In the genomic region with DNA sequence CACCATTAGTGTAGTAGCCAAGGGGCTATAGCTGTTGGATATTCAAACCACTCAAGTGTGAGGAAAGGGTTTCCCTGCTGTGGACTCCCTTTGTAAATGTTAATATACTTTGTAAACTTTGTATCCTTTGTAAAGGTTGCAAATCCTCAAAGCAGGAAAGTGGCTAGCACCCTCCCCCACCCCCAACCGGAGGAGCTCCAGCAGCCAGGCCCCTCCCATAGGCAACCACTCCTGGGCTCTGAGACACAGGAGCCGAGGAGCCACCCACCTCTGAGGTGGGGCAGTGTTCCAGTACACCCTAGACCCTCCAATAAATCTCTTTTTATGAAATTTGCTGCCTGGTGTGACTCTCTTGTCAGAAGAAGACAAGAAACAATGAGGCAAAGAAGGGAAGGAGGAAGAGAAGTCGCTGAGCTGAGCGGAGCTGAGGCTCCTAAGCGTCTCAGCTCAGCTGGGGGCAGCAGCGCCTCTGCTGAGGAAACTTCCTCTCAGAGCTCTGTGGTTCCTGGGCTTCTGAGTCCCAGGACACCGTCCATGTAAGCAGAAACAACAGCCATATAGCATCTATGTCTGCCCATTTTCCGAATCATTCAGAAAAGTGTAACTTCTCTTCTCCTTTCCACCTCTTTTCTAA, we compare ENCODE assay signal across 9 mouse cellular contexts.
DNase-seq lines count a peak whose midpoint lies in the region; ATAC-seq and TF ChIP-seq lines count a peak whose summit lies in the region.
"Had no signal": no experiment of that assay in that cellular context is flagged by ENCODE, and none has a peak within 500 bp of the region (broad histone marks: within the 10 kb centered on the region; RNA-seq: fewer than 3 reads in every experiment).

No protein-coding gene starts in this region.

- TF ChIP-seq EP300 in heart, postnatal 0 days (IDR thresholded peaks at IDR 0.05; ENCODE audit: low read depth), result no peak
- TF ChIP-seq EP300 in ES-Bruce4 (IDR thresholded peaks at IDR 0.05; ENCODE audit: insufficient read depth, low read depth, low read length), result 0 out of 2 replicates have a peak, but pooled peaks have one; percentile 20

- ATAC-seq in heart, postnatal 0 days (ENCODE audit: insufficient read depth, low read depth), result no peak
- no peak for ATAC-seq in embryonic facial prominence, embryonic 11.5 days (replicated peaks; ENCODE audit: insufficient number of reproducible peaks, low FRiP score, low TSS enrichment, low read depth)
- ATAC-seq in liver, embryonic 16.5 days (ENCODE audit: low read depth), result no peak
- ATAC-seq: Patski had no signal

- peak overlapping the region; percentile 32; the same call in 1 of the 2 replicates for H3K4me2 ChIP-seq in heart, postnatal 0 days (ENCODE audit: low read depth, low read length)
- no peak overlapping the region; the same call in 1 of the 2 replicates for H3K4me2 ChIP-seq in embryonic facial prominence, embryonic 11.5 days (ENCODE audit: low read depth, low read length)
- 0 out of 2 replicates have a peak overlapping the region, but pooled peaks have one; percentile 8 for H3K4me2 ChIP-seq in liver, embryonic 16.5 days (ENCODE audit: low read depth, low read length)

- H3K4me3 ChIP-seq in heart, postnatal 0 days (ENCODE audit: low read depth, low read length), result no peak overlapping the region
- H3K4me3 ChIP-seq in ES-Bruce4 (ENCODE audit: low read depth, low read length), result no peak overlapping the region
- H3K4me3 ChIP-seq in embryonic facial prominence, embryonic 11.5 days (ENCODE audit: low read depth, low read length), result no peak overlapping the region
- no peak overlapping the region for H3K4me3 ChIP-seq in liver, embryonic 16.5 days (ENCODE audit: low read depth, low read length)

- H3K9ac ChIP-seq in heart, postnatal 0 days (replicated peaks; ENCODE audit: low read depth, low read length), result no peak overlapping the region
- no peak overlapping the region for H3K9ac ChIP-seq in ES-Bruce4 (ENCODE audit: low read depth, poor library complexity, severe bottlenecking)
- H3K9ac ChIP-seq in embryonic facial prominence, embryonic 11.5 days (replicated peaks; ENCODE audit: low read length), result peak overlapping the region; percentile 25
- no peak overlapping the region for H3K9ac ChIP-seq in liver, embryonic 16.5 days (ENCODE audit: low read depth, low read length)

- peak overlapping the region; percentile 25; the same call in 1 of the 2 replicates for H3K27ac ChIP-seq in heart, postnatal 0 days (ENCODE audit: low read depth)
- H3K27ac ChIP-seq in ES-Bruce4 (ENCODE audit: insufficient read depth, low read length), result peak overlapping the region; percentile 20; the same call in 1 of the 2 replicates
- H3K27ac ChIP-seq in embryonic facial prominence, embryonic 11.5 days (replicated peaks; ENCODE audit: low read depth, low read length), result no peak overlapping the region
- no peak overlapping the region for H3K27ac ChIP-seq in liver, embryonic 16.5 days (ENCODE audit: low read length)

- H3K27me3 ChIP-seq in heart, postnatal 0 days (ENCODE audit: control insufficient read depth, insufficient read depth, low read length), result no peaks in the 10 kb centered on the region
- no peaks in the 10 kb centered on the region for H3K27me3 ChIP-seq in ES-Bruce4 (ENCODE audit: control insufficient read depth, insufficient read depth, low read length, poor library complexity, severe bottlenecking)
- no peaks in the 10 kb centered on the region for H3K27me3 ChIP-seq in embryonic facial prominence, embryonic 11.5 days (ENCODE audit: control insufficient read depth, insufficient read depth, low read length)
- no peaks in the 10 kb centered on the region for H3K27me3 ChIP-seq in liver, embryonic 16.5 days (ENCODE audit: control insufficient read depth, insufficient read depth, low read depth, low read length)

- WGBS in heart, postnatal 0 days, result 33% methylated on average over 8 of the region's 8 CpGs
- WGBS in embryonic facial prominence, embryonic 11.5 days, result 9% methylated on average over 8 of the region's 8 CpGs
- 6% methylated on average over 8 of the region's 8 CpGs for WGBS in liver, embryonic 16.5 days (ENCODE audit: insufficient replicate concordance)

- no peaks in the 10 kb centered on the region for H3K9me3 ChIP-seq in heart, postnatal 0 days (replicated peaks; ENCODE audit: control insufficient read depth, low read length)
- no peaks in the 10 kb centered on the region for H3K9me3 ChIP-seq in ES-Bruce4 (replicated peaks; ENCODE audit: control insufficient read depth, insufficient read depth, low read length, poor library complexity, severe bottlenecking)
- H3K9me3 ChIP-seq in embryonic facial prominence, embryonic 11.5 days (replicated peaks; ENCODE audit: control insufficient read depth, low read length), result no peaks in the 10 kb centered on the region
- H3K9me3 ChIP-seq in liver, embryonic 16.5 days (replicated peaks; ENCODE audit: control insufficient read depth, low read length), result no peaks in the 10 kb centered on the region

- no peak for DNase-seq in heart, postnatal 0 days (ENCODE audit: low spot score)
- DNase-seq in heart, adult 8-10 months (ENCODE audit: low spot score), result no peak
- peak; percentile 36 for DNase-seq in embryonic facial prominence, embryonic 11.5 days (ENCODE audit: low spot score)
- DNase-seq in spleen, postnatal 4 days (ENCODE audit: low spot score in 2 of 2), result no peak
- no peak for DNase-seq in adrenal gland, postnatal 10 days
- DNase-seq in frontal cortex, adult 2 months (ENCODE audit: extremely low spot score in 1 of 2, low spot score in 1 of 2), result no peak

- no peaks in the 10 kb centered on the region for H3K36me3 ChIP-seq in heart, postnatal 0 days (replicated peaks; ENCODE audit: control insufficient read depth, insufficient read depth, low read length)
- no peaks in the 10 kb centered on the region for H3K36me3 ChIP-seq in ES-Bruce4 (ENCODE audit: control insufficient read depth, insufficient read depth, low read length, poor library complexity, severe bottlenecking)
- H3K36me3 ChIP-seq in embryonic facial prominence, embryonic 11.5 days (replicated peaks; ENCODE audit: control insufficient read depth, insufficient read depth, low read depth, low read length), result no peaks in the 10 kb centered on the region
- H3K36me3 ChIP-seq in liver, embryonic 16.5 days (ENCODE audit: control insufficient read depth, insufficient read depth), result no peaks in the 10 kb centered on the region

- peaks cover 11% of the 10 kb centered on the region; the same call in 1 of the 2 replicates for H3K4me1 ChIP-seq in heart, postnatal 0 days (ENCODE audit: control insufficient read depth, insufficient read depth)
- no peaks in the 10 kb centered on the region for H3K4me1 ChIP-seq in ES-Bruce4 (ENCODE audit: control insufficient read depth, insufficient read depth, low read length)
- no peaks in the 10 kb centered on the region; the same call in 1 of the 2 replicates for H3K4me1 ChIP-seq in embryonic facial prominence, embryonic 11.5 days (ENCODE audit: control insufficient read depth, insufficient read depth, low read length)
- no peaks in the 10 kb centered on the region for H3K4me1 ChIP-seq in liver, embryonic 16.5 days (ENCODE audit: control insufficient read depth, low read depth, low read length)

- no peak for TF ChIP-seq POLR2A in ES-Bruce4 (IDR thresholded peaks at IDR 0.05; ENCODE audit: insufficient read depth, low read length)

- TF ChIP-seq CTCF in heart, postnatal 0 days (IDR thresholded peaks at IDR 0.05; ENCODE audit: low read depth), result no peak
- no peak for TF ChIP-seq CTCF in ES-Bruce4 (IDR thresholded peaks at IDR 0.05; ENCODE audit: low read depth, low read length)

Comparison
In these comparisons a context has a peak if more than half of its experiments do, and no peak if none do; other contexts are left out.
1. H3K27ac ChIP-seq: peak in heart, postnatal 0 days (single experiment) and ES-Bruce4 (single experiment); none in embryonic facial prominence, embryonic 11.5 days (single experiment) and liver, embryonic 16.5 days (single experiment).